Mouse (Mus musculus) lung, embryonic 15.5 days (tissue): Measurements from ENCODE around the gene Lgr5. TPM values are rescaled to one million over a fixed set of nuclear protein-coding genes. Genes with fewer than 3 reads are reported as not detected.
A peak's percentile ranks its signal among the peaks of the same experiment; 100 is the strongest.

Source experiments
- ATAC-seq: fragments of 200-750 bp; cut with Nextera tagmentation; 2 replicates; pipeline ENCODE4 v1.8.0; 2017; ENCODE audit warnings: moderate number of reproducible peaks, borderline replicate concordance; ENCODE audit not compliant: low FRiP score, low TSS enrichment; ENCODE audit errors: extremely low read depth
- H3K27ac ChIP-seq: fragments of 300-500 bp; sonication (generic); 2 replicates; pipeline ENCODE4 v1.5.1; 2015; ENCODE audit warnings: moderate library complexity, mild to moderate bottlenecking, inconsistent platforms
- H3K27me3 ChIP-seq: fragments of 300-500 bp; sonication (generic); 2 replicates; pipeline ENCODE4 v1.6.1; 2015; ENCODE audit warnings: inconsistent platforms
- H3K36me3 ChIP-seq: fragments of 300-500 bp; sonication (generic); 2 replicates; pipeline ENCODE4 v1.6.1; 2015; ENCODE audit warnings: inconsistent platforms
- H3K4me1 ChIP-seq: fragments of 300-500 bp; sonication (generic); 2 replicates; pipeline ENCODE4 v1.6.1; 2015; ENCODE audit warnings: inconsistent platforms
- H3K4me2 ChIP-seq: fragments of 300-500 bp; sonication (generic); 2 replicates; pipeline ENCODE4 v1.6.1; 2015; ENCODE audit warnings: inconsistent platforms, mild to moderate bottlenecking, moderate library complexity
- H3K4me3 ChIP-seq: fragments of 300-500 bp; sonication (generic); 2 replicates; pipeline ENCODE4 v1.5.1; 2015; ENCODE audit warnings: mild to moderate bottlenecking, inconsistent platforms
- H3K9ac ChIP-seq: fragments of 300-500 bp; sonication (generic); 2 replicates; pipeline ENCODE4 v1.6.1; 2015; ENCODE audit warnings: inconsistent platforms
- H3K9me3 ChIP-seq: fragments of 300-500 bp; sonication (generic); 2 replicates; pipeline ENCODE4 v1.6.1; 2016; ENCODE audit warnings: inconsistent platforms
- WGBS: fragments of 180-500 bp; shearing (Covaris S2); methylation state at CpG from one replicate; pipeline ENCODE4 v1.1.7; 2015; 5-methylcytosine and 5-hydroxymethylcytosine counted together
- polyA plus RNA-seq: library from polyadenylated mRNA; unstranded; fragments of >200 nt; fragmentation: Nextera tagmentation; extraction: Ambion mirVana; gene quantifications from 2 replicates; pipeline ENCODE4 v1.2.1, GENCODE M21; 2015

The Lgr5 gene
- polyA plus RNA-seq, 1 experiment from 2014 or later: 2.5 TPM

GRCm38 (mm10) chr10:115586246-115587231, 1.0 kb downstream of the Lgr5 start:
- H3K4me1 ChIP-seq: peaks cover 30% of the 10 kb centered on the region
- no peak overlapping the region; the same call in 1 of the 2 replicates for H3K9ac ChIP-seq
- peak overlapping the region; percentile 51 for H3K4me3 ChIP-seq
- peaks cover 60% of the 10 kb centered on the region for H3K27me3 ChIP-seq
- peak; percentile 71 for ATAC-seq
- H3K36me3 ChIP-seq: no peaks in the 10 kb centered on the region
- WGBS: under 1% methylated on average over 41 of the region's 41 CpGs
- H3K9me3 ChIP-seq: no peaks in the 10 kb centered on the region
- H3K4me2 ChIP-seq: peak overlapping the region; percentile 96
- H3K27ac ChIP-seq: no peak overlapping the region

DNA sequence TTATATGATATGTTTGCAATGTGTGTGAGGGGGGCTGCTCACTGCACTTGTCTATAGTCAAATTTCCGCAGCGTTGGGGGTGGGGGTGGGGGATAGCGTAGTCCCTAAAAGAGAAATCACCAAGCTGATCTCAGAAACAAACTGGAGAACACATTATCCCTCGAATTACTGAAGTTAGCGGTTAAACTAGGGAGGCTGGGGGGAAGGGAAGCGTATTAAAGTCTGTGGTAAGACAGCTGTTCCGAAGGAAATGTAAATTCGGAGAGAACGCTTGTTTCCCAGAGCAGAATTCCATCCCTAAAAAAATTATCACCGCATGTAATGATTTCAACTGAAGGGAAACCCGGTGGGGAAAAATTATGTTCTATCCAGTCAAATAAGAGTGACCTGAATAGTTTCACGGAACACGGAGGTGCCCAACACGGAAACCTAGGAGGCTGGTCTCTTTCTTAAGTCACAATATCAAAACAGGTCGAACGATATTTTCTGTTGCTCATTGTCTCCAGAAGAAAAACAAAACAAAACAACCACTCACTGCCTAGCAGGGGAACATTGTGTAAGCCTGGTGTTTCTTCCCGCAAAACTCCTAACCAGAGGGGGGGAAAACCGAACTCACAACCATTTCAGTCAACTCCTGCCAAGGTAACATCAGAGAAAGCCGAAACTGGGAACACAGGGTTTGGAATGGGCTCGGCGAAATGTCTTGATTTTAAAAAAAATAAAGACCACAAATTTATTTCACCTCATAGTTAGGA, 1.9 kb downstream of the Lgr5 start:
- Histone ChIP-seq H3K4me1 (peaks cover 30% of the 10 kb centered on the region), H3K36me3 (no peaks in the 10 kb centered on the region), H3K4me3 (peak overlapping the region; percentile 51), H3K27me3 (peaks cover 66% of the 10 kb centered on the region), H3K9me3 (no peaks in the 10 kb centered on the region), H3K27ac (no peak overlapping the region), H3K4me2 (peak overlapping the region; percentile 96), H3K9ac (no peak overlapping the region)
- ATAC-seq: no peak
- WGBS: 2% methylated on average over 21 of the region's 21 CpGs

DNA sequence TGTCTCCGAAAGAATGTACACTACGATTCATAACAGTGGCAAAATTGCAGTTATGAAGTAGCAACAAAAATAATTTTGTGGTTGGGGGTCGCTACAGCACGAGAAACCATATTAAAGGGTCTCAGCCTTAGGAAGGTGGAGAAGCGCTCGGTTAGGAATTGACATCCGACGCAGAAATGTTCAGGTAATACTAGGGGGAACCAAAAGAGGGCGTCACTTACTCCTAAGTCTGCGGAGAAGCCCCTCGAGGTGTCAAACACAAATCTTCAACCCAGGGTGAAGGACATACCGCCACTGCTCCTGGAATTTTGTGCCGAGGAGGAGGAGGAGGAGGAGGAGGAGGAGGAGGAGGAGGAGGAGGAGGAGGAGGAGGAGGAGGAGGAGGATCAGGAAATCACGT, 2.9 kb downstream of the Lgr5 start:
- H3K27me3 ChIP-seq: peaks cover 69% of the 10 kb centered on the region
- H3K9ac ChIP-seq: no peak overlapping the region
- no peak overlapping the region for H3K4me3 ChIP-seq
- no peak overlapping the region for H3K4me2 ChIP-seq
- no peaks in the 10 kb centered on the region for H3K36me3 ChIP-seq
- H3K4me1 ChIP-seq: peaks cover 32% of the 10 kb centered on the region
- WGBS: 28% methylated on average over 13 of the region's 14 CpGs
- H3K27ac ChIP-seq: no peak overlapping the region
- no peaks in the 10 kb centered on the region for H3K9me3 ChIP-seq
- no peak for ATAC-seq

GRCm38 (mm10) chr10:115583071-115583470, 4.5 kb downstream of the Lgr5 start:
- Histone ChIP-seq H3K9me3 (no peaks in the 10 kb centered on the region), H3K9ac (no peak overlapping the region), H3K4me3 (no peak overlapping the region), H3K36me3 (no peaks in the 10 kb centered on the region), H3K27ac (no peak overlapping the region), H3K27me3 (peaks cover 58% of the 10 kb centered on the region), H3K4me2 (no peak overlapping the region), H3K4me1 (peaks cover 34% of the 10 kb centered on the region)
- 83% methylated on average over 3 of the region's 3 CpGs for WGBS
- ATAC-seq: no peak

GRCm38 (mm10) chr10:115581971-115582370, 5.6 kb downstream of the Lgr5 start:
- Histone ChIP-seq H3K4me1 (peaks cover 23% of the 10 kb centered on the region), H3K27me3 (peaks cover 47% of the 10 kb centered on the region), H3K9ac (no peak overlapping the region), H3K27ac (no peak overlapping the region), H3K4me3 (no peak overlapping the region), H3K9me3 (no peaks in the 10 kb centered on the region), H3K4me2 (no peak overlapping the region), H3K36me3 (no peaks in the 10 kb centered on the region)
- ATAC-seq: no peak
- 61% methylated on average over 9 of the region's 9 CpGs for WGBS

DNA sequence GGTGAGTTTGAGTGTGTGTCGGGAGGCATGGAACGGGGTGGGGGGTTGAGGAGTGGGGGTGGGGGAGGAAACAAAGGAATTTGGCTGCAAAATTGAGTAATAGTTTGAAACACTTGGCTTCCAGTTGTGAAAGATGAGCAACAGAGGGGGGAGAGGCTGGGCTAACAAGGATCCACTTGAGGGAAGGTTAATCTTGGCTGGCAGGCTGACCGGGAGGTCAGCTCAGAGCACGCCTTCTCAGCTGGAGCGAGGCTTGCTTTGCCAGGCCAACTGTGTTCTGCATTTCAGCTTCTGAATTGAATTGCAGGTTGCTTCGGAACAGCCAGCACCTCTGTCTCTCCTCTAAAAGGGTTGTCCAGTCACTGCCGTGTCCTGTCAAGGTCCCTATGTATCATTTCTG, 8.1 kb downstream of the Lgr5 start:
- no peaks in the 10 kb centered on the region for H3K36me3 ChIP-seq
- 12% methylated on average over 7 of the region's 7 CpGs for WGBS
- ATAC-seq: no peak

GRCm38 (mm10) chr10:115579076-115579475, 8.5 kb downstream of the Lgr5 start:
- Histone ChIP-seq H3K9me3 (no peaks in the 10 kb centered on the region), H3K4me2 (no peak overlapping the region), H3K4me1 (peaks cover 6% of the 10 kb centered on the region), H3K27ac (no peak overlapping the region), H3K9ac (no peak overlapping the region), H3K27me3 (peaks cover 21% of the 10 kb centered on the region), H3K4me3 (no peak overlapping the region), H3K36me3 (no peaks in the 10 kb centered on the region)
- ATAC-seq: no peak
- 38% methylated on average over 7 of the region's 7 CpGs for WGBS

More for the DNA sequence above, 8.1 kb downstream of the Lgr5 start:
- Histone ChIP-seq H3K4me1 (peaks cover 6% of the 10 kb centered on the region), H3K9ac (no peak overlapping the region), H3K4me3 (no peak overlapping the region), H3K9me3 (no peaks in the 10 kb centered on the region), H3K4me2 (no peak overlapping the region), H3K27me3 (peaks cover 26% of the 10 kb centered on the region), H3K27ac (no peak overlapping the region)

GRCm38 (mm10) chr10:115571734-115572440, 15.7 kb downstream of the Lgr5 start:
- H3K27ac ChIP-seq: no peak overlapping the region
- no peaks in the 10 kb centered on the region for H3K4me1 ChIP-seq
- no peaks in the 10 kb centered on the region for H3K36me3 ChIP-seq
- no peak overlapping the region for H3K4me3 ChIP-seq
- 31% methylated on average over 3 of the region's 3 CpGs for WGBS
- H3K4me2 ChIP-seq: no peak overlapping the region
- ATAC-seq: no peak
- H3K9ac ChIP-seq: no peak overlapping the region
- no peaks in the 10 kb centered on the region for H3K9me3 ChIP-seq
- no peaks in the 10 kb centered on the region for H3K27me3 ChIP-seq

DNA sequence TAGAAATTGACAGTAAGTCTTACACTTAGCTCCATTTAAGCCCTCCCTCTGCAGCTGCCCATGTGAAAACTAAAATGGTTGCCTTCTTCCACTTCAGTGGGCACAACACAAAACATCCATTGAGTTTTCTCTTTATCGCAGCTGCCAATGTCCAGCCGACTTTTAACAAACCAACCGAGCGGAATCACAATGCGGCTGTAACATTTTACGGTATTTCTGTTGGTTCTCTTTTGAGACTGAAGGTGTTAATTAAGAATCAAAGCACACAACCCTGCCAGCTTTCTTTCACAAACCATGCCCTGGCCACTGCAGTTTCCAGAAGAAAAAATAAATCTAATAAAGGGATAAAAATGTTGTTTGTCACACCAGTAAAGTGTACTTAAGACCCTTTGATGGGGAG, 16.3 kb downstream of the Lgr5 start:
- no peak overlapping the region for H3K27ac ChIP-seq
- H3K9ac ChIP-seq: no peak overlapping the region
- no peak overlapping the region for H3K4me3 ChIP-seq
- H3K4me1 ChIP-seq: no peaks in the 10 kb centered on the region
- no peaks in the 10 kb centered on the region for H3K9me3 ChIP-seq
- H3K27me3 ChIP-seq: no peaks in the 10 kb centered on the region
- no peak overlapping the region for H3K4me2 ChIP-seq
- H3K36me3 ChIP-seq: no peaks in the 10 kb centered on the region
- no peak for ATAC-seq
- 89% methylated on average over 6 of the region's 6 CpGs for WGBS

DNA sequence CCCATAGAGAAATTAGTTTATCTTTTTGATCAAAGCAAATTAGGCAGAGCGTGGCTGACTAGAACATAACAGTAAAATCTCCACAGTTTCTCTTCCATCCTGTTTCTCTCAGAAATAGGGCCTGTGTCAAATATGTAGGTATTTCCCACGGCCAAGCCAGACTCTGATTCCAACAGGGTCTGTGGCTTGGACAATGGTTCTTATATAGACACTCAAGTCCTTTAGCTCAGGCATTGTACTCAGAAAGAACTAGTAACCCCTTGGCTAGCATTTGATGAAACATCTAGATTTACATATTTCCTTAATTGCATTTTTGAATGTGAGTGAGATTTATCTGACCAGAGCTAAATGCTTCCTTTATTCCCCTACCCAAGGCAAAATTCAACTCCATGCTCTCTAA, 17.0 kb downstream of the Lgr5 start:
- H3K4me2 ChIP-seq: no peak overlapping the region
- no peaks in the 10 kb centered on the region for H3K36me3 ChIP-seq
- H3K9ac ChIP-seq: no peak overlapping the region
- H3K9me3 ChIP-seq: no peaks in the 10 kb centered on the region
- H3K27me3 ChIP-seq: no peaks in the 10 kb centered on the region
- H3K4me3 ChIP-seq: no peak overlapping the region
- ATAC-seq: no peak
- no peaks in the 10 kb centered on the region for H3K4me1 ChIP-seq
- H3K27ac ChIP-seq: no peak overlapping the region
- WGBS: 77% methylated on average over 2 of the region's 2 CpGs

DNA sequence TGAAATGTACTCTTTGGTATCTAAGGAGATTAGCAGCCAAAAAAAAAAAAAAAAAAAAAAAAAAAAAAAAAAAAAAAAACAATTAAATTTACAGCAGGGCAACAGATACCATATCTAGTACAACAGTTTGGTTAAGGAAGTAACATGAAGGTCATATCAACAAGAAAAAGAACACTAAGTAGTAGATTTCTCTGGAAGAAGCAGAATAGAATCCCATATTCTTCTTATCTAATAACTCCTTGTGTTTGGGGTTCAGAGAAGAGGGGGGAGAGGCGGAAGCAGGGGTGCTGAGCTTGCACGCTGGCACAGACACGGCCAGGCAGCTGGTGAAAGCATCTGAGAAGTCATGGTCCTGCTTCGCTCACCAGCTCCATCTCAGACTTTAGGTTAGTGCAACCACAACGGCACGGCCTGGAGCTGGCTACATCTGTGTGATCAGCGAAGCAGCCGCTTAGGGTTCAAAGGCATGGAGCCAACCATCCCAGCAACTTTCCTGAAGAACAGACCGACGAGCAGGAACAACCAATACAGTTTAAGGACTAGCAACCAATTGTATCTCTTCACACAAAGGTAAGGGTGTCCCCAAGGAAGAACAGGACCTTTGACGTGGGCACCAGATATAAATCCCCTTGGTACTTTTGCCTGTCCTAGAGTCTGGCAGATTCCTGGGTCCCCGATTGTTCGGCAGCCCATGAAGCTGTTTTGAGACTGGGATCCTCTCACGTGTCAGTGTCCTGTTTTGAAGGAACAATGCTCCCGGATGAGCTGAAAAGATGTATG, 17.7 kb downstream of the Lgr5 start, which contains the start of gene A930009A15Rik:
A930009A15Rik (plus strand) TSS at position 275 of the 780 bp plus-strand sequence.
- no peak for ATAC-seq
- Histone ChIP-seq H3K27ac (no peak within 1 kb of the TSS), H3K4me2 (no peak within 1 kb of the TSS), H3K9me3 (no peaks in the 10 kb centered on the region), H3K36me3 (no peaks in the 10 kb centered on the region), H3K4me1 (no peaks in the 10 kb centered on the region), H3K4me3 (no peak within 1 kb of the TSS), H3K9ac (no peak within 1 kb of the TSS), H3K27me3 (no peaks in the 10 kb centered on the region)
- WGBS: 84% methylated on average over 15 of the region's 15 CpGs
